Mouse (Mus musculus) A20 (cell line): Measurements from ENCODE around the gene Gpr62.

Experiments
- DNase-seq: peaks from one replicate; pipeline ENCODE4 v3.0.0-alpha.2; 2011; ENCODE audit warnings: low read depth, low spot score

The Gpr62 gene

DNA sequence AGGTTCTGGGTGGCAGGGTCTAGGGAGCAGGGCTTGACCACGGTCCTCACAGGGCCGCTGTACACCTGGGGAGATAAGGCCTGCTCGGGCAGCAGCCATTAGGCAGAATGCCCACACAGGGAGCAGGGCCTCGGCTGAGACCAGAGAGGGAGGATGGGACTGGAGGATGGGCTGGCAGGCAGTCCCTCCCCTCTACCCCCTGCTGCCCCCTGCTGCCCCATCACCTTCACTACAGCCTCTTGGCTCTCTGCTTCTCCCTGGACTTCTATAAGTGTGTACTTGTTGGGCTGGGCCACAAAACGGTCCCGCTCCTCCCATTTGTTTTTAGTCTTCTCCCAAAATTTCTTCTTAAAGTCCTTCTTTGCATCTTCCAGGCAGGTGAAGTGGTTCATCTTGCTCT lies 8.7 kb upstream of the Gpr62 start:
- peak; percentile 88 for DNase-seq

DNA sequence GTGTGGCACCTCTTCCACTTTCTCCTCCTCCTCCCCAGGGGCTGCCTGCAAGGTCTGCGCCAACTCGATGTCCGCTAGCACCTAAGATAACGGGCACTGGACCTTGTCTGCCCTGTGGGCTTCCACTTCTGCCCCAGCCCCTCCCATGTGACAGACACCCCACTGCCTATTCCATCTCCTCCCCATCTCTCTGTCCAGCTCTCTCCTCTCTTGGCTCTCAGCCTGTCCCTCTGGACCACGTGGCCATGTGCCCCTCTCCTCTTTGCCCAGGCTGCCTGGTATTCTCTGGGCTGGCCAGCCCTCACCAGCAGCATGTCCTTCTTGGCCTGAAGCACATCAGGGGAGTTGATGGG lies 8.0 kb upstream of the Gpr62 start:
- no peak for DNase-seq

DNA sequence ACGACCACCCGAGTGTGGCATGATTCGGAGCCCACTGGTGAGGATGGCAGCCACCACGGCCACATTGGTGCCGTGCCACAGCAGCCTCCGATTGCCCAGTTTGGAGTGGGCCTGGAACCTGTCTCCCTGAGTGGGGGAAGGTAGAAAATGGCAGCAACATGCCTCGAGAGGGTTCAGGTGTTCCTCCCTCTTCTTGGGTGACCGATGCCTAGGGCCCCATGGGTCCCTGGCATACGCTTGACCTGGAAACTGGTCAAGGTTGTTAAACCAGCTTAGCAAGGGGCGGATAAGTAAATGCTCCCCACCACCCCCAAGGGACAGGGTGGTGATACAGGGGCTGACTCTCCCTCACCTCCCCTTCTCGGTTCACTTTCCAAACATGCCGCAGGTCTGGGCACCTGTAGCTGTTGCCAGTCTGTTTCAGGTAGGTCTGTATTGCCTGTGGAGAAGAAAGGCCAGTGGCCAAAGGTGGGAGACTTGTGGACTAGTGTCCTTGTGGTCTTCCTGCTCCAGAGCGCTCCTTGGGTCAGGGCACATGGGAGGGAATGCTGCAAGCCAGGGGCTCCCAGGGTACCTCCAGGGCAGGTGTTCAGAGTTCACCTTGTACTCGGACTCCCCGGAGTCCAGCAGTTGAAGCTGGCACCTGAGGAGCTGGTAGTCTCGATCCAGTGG lies 7.5 kb upstream of the Gpr62 start:
- DNase-seq, result no peak

DNA sequence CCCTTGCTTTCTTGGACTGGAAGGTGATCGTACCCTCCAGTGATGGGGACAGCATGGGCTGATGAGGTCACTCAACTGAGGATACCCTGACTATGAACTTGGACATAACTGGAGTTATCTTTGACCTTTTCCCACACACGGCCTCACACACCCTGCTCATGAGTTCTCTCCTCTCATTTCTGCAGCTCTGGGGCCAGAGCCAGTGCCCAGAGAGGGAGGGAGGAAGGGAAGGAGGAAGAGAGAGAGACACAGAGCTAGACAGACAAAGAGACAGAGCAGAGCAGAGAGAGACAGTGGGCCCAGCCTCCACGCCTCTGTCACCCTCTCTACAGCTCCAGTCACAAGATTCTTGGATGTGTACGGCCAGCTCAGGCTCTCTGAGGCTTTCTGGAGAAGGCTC lies 6.6 kb upstream of the Gpr62 start:
- DNase-seq, result no peak

DNA sequence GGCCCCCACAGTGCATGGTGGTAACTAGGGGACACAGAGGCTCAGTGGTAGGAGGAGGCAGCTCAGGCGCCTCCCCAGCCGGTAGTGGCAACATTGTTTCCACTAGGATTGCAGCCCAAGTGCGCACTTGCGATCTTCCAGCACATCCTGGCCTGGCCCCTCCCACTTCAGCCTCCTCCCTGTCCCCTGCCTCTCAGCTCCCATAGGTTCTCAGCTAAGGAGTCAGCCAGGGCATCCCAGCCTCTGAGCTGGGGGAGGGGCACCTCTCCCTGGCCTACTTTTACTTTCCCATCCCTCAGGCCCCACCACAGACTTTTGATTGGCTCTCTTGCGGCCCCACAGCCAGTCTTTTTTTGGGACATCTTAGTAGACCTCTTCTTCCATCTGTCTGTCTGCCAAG lies 6.2 kb upstream of the Gpr62 start:
- DNase-seq, result no peak

DNA sequence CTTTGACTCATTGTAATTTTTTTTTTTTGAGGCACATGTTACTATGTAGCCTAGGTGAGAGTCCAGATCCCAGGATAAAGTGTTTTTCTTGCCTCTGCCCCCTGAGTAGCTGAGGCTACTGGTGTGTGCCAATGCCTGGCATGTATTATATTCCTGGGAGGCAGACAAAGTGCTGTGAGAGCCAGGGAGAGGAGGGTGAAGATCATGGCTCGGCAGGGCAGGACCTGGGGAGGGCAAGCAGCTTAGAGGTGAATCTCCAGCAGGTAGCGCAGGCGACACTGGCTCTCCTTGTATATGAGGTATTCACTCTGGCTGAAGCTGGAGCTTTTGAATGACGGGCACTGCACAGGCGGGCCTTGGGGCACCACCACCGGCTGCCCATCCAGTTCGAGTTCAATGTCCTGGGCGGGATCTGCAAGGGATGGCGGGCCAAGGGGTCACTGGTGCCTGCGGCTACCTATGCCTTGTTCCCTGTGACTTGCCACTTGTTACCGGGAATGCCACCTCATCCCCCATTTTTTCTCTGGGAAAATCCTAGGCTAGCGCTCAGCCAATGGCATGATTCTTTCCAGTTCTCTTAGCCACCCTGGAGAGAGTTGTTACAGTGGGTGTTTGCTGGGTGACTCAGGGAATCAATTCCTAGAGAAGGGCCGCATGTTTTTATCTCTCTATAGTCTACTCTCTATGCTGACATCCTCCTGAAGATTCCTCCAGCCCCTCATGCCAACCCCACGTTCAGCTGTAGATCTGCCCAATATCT lies 5.4 kb upstream of the Gpr62 start:
- no peak for DNase-seq

DNA sequence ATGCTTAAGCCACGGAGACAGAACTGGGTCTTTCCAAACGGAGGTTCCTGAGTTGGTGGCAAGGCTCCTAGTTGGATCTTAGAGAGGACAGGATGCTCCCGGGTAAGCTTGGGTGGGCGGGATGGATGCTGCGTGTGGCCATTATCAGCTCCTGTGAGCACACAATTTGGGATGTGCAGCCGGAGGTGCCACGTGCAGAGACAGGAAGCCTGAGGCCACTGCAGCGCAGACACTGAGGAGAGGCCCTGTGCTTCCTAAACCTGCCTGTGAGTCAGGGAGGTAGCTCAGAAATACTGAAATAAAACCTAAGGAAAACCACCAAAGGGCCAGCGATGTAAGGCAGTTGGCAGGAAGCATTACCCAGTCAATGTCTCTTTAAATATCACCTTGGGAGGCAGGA lies 4.0 kb upstream of the Gpr62 start:
- DNase-seq, result no peak

DNA sequence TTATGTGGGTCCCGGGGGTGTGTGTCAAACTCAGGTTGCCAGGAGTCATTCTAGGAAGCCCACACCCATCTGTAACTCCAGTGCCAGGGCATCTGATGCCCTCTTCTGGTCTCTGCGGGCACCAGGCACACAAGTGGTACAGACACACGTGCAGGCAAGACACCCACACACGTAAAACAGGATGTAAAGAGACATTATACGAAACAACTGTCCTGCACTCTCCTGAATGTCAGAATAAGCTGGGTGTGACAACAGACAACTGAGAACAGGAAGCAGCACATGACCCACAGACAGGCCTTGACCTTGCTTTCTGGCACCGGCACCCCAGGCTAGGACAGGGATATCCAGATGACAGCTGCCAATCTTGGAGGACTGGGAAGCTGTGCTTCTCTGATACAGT lies 3.6 kb upstream of the Gpr62 start:
- DNase-seq, result peak; percentile 57

DNA sequence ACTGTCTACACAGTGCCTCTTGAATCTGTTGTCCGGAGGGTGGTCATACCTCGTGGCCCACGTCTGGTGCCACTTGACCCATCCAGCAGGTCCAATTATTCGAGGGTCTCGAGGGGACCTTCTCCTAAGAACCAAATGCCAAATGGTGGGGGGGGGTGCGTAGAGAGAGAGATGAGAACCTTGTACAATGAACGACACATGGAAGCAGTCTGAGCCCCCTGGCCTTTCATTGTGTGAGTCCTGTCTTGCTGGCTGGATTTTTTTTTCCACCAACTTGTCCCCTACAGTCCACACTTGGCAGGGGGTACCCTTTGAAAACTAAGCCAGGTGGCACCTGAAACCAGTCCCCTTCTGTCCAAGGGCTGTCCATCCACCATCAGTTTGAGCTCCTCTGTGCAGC lies 2.0 kb upstream of the Gpr62 start:
- no peak for DNase-seq

DNA sequence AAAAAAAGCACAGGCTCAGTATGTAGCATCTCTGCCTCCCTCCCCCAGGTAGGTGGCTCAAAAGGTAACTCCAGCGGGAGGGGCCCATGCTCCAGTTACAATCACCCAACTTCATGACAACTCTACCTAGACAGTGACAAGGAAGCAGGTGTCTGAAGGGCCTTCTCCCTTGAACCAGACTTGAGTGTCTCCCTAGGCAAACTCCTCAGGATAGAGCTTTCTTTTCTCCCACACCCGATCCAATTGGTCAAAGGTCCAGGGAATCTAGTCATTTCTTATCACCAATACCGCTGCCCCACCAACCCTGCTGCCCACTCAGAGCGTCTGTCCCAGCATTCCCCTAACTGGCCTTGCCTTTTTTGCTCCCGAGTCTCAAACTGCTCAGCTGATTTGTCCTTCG lies 983 bp upstream of the Gpr62 start:
- DNase-seq, result no peak

DNA sequence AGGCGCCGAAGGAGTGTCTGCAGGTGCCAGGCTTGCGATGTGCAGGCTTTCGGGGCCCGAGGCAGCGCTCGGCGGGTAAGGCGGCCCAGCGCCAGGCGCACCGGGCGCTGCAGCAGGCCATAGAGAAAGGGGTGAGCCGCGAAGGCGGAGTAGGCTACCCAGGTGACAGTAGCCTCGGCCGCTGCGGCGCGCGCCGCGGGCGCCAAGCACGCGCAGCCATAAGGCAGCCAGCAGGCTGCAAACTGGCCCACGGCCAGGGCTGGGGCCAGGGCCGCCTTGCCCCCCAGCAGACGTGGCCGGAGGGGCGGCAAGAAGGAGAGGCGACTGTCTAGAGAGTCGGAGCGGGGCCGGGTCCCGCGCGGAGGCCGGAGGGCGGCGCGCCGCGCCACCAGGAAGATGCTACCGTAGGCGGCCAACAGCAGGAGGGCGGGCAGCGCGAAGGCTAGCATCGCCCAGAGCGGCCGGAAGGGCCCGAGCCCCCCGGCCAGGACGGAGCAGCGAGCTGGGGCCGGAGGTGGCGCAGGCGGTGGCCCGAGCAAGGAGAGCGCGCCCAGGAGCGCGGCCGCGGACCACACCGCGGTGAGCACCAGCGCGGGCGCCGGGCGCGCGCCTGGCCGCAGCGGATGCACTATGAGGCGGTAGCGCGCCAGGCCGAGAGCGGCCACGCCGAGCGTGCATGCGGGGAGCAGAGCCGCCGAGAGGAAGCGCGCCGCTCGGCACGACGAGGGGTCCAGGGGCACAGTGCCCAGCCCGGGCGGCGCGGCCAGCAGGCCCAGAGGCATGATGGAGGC lies 792 bp downstream of the Gpr62 start:
- DNase-seq, result no peak

DNA sequence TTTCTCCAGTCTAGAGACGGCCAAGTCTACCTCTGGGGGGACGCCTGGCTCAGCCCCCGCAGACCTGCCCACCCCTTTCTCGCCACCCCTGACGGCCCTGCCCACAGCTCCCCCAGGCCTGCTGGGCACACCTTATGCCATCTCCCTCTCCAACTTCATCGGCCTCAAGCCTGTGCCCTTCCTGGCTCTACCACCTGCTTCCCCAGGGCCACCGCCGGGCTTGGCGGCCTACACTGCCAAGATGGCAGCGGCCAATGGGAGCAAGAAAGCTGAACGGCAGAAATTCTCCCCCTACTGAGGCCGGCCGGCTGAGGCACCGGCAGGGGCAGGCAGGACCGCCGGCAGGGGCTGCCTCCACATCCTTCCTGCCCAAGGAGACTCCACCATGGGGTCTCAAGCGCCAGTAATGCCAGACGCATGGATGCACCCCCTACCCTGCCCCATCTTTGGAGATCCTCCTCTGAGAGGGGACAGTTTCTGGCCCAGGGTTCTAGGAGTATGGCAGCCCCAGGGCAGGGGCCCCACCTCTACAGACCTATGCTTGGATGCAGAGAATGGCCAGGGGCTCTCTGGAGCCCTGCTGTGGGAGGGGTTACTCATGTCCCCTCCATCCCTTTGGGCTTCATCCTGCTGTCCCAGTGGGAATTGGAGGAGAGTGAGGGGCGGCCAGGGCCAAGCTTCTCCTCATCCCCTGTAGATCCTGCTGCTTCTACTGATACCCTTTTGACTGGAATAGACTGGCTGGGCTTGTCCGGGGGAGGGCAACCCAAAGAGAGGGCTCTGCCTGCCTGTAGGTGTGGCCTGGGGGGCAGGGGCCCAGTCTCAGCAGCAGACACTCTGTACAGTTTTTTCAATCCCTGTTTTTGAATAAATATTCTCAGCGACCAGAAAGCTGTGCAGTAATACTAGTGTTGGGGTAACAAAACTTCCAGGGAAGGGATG lies 2.3 kb downstream of the Gpr62 start:
- no peak for DNase-seq

DNA sequence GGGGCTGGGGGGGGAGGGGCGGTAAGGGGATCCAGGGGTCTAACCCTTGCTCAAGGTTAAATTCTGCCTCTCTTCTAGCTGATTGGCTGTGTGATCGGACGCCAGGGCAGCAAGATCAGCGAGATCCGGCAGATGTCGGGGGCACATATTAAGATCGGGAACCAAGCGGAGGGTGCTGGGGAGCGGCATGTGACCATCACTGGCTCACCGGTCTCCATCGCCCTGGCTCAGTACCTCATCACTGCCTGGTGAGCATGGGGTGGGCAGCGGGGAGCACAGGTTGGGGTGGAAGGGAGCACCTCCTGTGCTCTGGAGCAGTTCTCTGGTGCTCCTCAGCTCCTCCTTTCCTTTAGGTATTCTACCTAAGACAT lies 3.3 kb downstream of the Gpr62 start:
- DNase-seq, result no peak

DNA sequence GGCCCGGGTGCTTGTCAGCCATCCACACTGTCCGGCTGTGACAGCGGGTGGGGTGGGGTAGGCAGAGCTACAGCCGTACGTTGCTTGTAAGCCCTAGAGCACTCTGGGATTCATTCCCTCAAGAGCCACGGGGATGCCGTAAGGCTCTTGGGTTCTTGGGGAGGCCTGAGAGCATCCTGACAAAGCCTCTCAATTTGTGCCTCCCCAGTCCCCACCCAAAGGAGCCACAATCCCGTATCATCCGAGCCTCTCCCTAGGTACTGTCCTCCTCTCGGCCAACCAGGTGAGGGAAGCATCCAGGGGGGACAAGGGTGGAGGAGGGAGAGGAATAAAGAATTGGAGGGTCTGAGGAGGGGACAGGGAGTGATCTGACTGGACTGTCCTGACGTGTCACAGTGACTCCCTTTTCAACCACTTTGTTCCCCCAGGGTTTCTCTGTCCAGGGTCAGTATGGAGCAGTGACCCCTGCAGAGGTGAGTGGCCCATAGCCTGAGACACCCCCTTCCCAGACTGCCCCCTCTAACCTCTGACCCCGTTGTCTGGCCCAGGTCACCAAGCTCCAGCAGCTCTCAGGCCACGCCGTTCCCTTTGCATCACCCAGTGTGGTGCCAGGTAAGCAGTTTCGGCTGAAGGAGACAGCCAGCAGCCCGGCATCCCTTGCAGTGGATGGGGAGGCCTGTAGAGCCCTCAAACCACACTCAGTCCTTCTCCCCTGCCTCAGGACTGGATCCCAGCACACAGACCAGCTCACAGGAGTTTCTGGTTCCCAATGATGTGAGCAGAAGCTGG lies 3.9 kb downstream of the Gpr62 start:
- DNase-seq, result no peak

DNA sequence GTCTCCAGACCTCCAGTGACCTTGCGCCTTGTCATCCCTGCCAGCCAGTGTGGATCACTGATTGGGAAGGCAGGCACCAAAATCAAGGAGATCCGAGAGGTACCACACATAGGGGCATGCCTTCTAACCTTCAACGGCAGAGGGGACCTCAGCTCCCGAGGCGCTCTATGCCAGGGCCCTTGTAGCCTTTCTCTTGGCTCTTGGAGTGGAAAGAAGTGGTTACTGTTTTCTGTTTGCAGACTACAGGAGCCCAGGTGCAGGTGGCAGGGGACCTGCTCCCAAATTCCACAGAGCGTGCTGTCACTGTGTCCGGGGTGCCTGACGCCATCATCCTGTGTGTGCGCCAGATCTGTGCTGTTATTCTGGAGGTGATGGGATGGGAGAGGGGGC lies 4.7 kb downstream of the Gpr62 start:
- no peak for DNase-seq

DNA sequence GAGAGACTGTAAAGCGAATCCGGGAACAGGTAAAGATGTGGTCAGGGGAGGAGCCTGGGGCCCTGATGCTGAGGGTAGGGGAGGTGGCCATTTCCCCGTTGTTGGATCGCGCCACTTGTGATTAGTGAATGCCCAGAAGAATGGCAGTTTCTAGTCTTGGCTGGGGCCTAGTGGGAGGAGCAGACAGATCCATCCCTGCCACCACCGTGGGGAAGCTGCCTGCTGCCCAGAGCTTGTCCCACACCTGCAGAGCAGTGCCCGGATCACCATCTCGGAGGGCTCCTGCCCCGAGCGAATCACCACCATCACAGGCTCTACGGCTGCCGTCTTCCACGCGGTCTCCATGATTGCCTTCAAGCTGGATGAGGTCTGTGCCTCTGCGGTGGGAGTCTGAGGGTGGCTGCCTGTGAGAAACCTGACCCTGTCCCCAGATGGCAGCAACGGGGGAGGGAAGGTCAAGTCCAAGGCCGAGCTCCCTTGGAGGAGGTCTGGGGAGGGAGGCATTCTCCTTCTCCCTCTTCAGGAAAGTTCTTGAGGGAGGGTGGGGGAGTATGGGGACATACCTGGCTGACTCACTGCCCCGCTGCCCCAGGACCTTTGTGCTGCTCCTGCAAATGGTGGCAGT lies 5.2 kb downstream of the Gpr62 start:
- no peak for DNase-seq

DNA sequence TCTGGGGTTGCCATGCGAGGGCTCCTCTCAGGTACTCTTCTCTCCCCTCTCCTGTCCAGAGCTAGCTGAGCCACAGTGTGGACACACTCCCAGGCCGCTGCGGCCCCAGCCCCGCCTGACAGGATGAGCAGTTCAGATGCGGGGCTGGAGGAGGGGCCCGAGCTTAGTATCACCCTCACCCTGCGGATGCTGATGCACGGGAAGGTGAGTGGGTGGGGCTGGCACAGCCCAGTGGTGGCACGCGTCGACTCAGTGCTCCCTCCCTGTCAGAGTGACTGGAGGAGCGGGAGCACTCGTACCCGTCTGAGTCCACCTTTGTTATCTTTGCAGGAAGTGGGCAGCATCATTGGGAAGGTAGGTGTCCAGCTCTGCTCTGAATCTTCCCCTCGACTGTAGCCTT lies 5.8 kb downstream of the Gpr62 start:
- DNase-seq, result no peak

DNA sequence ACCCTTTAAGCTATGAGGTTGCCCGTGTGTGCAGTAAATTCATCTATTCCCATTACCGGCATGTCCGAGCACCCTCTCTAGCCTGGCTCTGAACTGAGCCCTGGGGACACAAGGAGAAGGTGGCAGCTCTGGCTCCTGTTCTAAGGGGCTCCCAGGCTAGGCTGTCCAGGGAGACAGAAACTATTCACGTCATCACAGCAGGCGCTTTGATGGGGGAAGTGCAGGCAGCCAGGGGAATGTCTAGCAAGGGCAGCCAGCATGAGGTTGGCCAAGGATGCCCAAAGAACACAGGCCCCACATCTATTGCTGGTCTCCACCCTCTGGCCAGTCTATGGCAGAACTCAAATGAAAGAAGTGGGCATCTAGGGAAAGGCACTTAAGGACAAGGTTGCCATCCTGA lies 7.8 kb downstream of the Gpr62 start:
- no peak for DNase-seq

DNA sequence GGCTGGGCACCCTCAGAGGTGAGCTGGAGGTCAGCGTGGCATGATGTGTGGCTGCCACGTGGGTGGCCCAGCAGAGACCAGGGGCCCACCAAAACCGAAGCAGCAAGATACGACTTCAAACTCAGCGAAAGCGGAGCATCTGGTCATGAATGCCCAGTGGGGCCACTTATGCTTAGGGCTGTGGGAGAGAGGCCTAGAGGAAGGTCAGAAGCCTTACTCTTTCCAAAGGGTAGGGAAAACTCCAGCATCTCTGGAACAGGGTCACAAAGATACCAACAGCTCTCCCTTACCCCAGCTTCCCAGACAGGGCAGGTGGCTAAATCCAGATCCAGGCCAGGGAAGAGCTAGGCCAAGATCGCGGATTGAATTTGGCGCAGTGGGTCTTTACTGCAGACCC lies 8.6 kb downstream of the Gpr62 start:
- no peak for DNase-seq

DNA sequence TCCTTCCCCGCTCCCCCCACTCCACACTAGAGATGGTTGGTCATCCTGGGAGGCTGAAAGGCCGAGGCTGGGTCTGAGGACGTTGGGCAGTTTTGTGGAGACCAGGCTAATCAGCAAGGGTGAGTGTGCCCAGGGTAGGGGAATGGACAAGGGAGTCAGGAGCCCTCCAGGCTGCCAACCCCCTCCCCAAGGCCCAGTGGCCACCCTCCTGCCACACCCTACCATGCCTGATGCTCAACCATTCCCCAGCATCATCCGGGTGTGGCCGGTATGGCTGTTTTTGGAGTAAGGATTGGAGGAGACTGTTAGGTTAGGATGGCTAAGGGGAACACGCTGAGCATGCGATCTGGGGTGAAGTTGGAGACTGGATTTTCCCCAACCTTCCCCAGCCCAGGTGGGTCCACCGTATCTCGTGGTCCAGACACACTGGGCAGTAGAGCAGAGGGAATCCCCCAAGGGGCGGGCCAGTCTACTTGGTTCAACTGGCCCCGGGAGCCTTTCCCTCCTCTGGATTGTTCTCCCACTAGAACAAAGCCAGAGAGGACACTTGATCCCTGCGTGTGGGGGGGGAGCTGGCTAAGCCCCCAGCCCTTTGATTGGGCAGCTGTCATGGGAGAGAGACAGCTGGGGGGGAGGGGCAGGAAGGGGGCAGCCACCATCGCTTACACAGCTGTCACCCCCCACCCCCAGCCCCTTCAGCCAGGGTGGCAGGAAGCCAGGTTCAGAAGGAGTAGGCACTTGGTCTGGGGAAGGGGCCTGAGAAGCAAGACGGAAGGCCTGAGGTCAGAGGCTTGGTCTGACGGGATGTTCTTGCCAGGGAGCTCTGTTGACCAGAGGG lies 9.2 kb downstream of the Gpr62 start:
- DNase-seq, result no peak
